Mouse (Mus musculus) kidney, postnatal 4 days (tissue): ENCODE results near the gene Dusp21.

Experiments
- DNase-seq, 2 experiments: peaks; one replicate each; pipeline ENCODE4 v3.0.0; 2021; ENCODE audit warnings: mixed read lengths in 2 of 2

The Dusp21 gene

GRCm38 (mm10) chrX:18145557-18145956 is at the start of gene Dusp21:
Gene Dusp21, plus strand, starts transcription at chrX:18145857.
- DNase-seq: no peak

- no peak for DNase-seq
These were observed 15.2 kb downstream of the Dusp21 start for GRCm38 (mm10) chrX:18160734-18161442.

GRCm38 (mm10) chrX:18161796-18162191 is 16.1 kb downstream of the Dusp21 start:
- no peak for DNase-seq

- DNase-seq: peak; percentile 99 to 100
These were observed 16.7 kb downstream of the Dusp21 start, which contains the start of gene Kdm6a for GRCm38 (mm10) chrX:18162192-18162857. Gene Kdm6a, plus strand, starts transcription at chrX:18162575.

GRCm38 (mm10) chrX:18162861-18163731 is 17.4 kb downstream of the Dusp21 start:
- DNase-seq: peak; percentile 66 to 87

- DNase-seq: peak; percentile 25 to 70
These were observed 18.4 kb downstream of the Dusp21 start for GRCm38 (mm10) chrX:18163917-18164624.

GRCm38 (mm10) chrX:18165121-18165520 is 19.5 kb downstream of the Dusp21 start:
- no peak for DNase-seq

GRCm38 (mm10) chrX:18166961-18167360 is 21.3 kb downstream of the Dusp21 start:
- no peak for DNase-seq

- DNase-seq: no peak
These were observed 23.3 kb downstream of the Dusp21 start for GRCm38 (mm10) chrX:18168940-18169339.

- DNase-seq: no peak
These were observed 29.2 kb downstream of the Dusp21 start for GRCm38 (mm10) chrX:18174831-18175230.

- no peak for DNase-seq
These were observed 32.1 kb downstream of the Dusp21 start for GRCm38 (mm10) chrX:18177803-18178202.

GRCm38 (mm10) chrX:18179492-18179891 is 33.8 kb downstream of the Dusp21 start:
- DNase-seq: no peak

- DNase-seq: no peak
These were observed 41.5 kb downstream of the Dusp21 start for GRCm38 (mm10) chrX:18187203-18187602.

GRCm38 (mm10) chrX:18188293-18188692 is 42.6 kb downstream of the Dusp21 start:
- no peak for DNase-seq
